In the genomic region with DNA sequence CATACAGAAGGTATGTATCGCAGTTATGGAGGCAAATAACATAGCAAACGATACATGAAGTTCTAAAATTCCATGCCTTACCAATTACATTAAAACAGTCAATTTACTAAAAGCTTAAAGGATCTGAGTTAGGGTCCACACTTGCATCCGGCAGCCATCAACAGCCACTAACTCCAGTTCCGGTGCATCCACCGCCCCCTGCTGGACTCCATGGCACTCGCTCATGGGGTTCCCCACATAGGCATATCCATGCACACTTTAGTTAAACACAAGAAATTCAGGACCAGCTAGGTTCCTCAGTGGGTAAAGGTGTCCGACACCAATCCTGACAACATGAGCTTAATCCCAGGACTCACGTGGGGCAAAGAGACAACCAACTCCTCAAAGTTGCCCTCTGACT, we compare ENCODE assay signal across 8 mouse cellular contexts. TPM values are rescaled to one million over a fixed set of nuclear protein-coding genes. Genes with fewer than 3 reads are reported as not detected.
A peak's percentile ranks its signal among the peaks of the same experiment; 100 is the strongest.
DNase-seq lines count a peak whose midpoint lies in the region; ATAC-seq and TF ChIP-seq lines count a peak whose summit lies in the region.

No protein-coding gene starts in this region.

- TF ChIP-seq POLR2A in bone marrow macrophage, adult 2 months (IDR thresholded peaks at IDR 0.05; ENCODE audit: borderline replicate concordance, low read depth, low read length), result no peak

- no peak overlapping the region for H3K4me3 ChIP-seq in forebrain, embryonic 10.5 days
- H3K4me3 ChIP-seq in forebrain, embryonic 15.5 days, result no peak overlapping the region
- H3K4me3 ChIP-seq in bone marrow macrophage, adult 2 months (ENCODE audit: insufficient read depth, low read length), result no peak overlapping the region
- no peak overlapping the region for H3K4me3 ChIP-seq in lung, embryonic 14.5 days (ENCODE audit: low read depth, low read length)

- 43% methylated on average over 8 of the region's 8 CpGs for WGBS in forebrain, embryonic 10.5 days
- WGBS in forebrain, embryonic 15.5 days, result 42% methylated on average over 8 of the region's 8 CpGs
- 48% methylated on average over 8 of the region's 8 CpGs for WGBS in lung, embryonic 14.5 days

- DNase-seq in forebrain, embryonic 10.5 days (ENCODE audit: extremely low spot score, low spot score), result peak; percentile 60
- peak; percentile 62 for DNase-seq in ovary, postnatal 36 days (ENCODE audit: low spot score)
- no peak for DNase-seq in ovary, postnatal 10 days (ENCODE audit: low spot score)
- peak; percentile 11 for DNase-seq in gastrocnemius, postnatal 25 days
- peak; percentile 77 for DNase-seq in lung, embryonic 14.5 days
- DNase-seq in splenic B cell, adult 2 months (ENCODE audit: low read depth, low spot score), result peak; percentile 65

- no peaks in the 10 kb centered on the region for H3K4me1 ChIP-seq in forebrain, embryonic 10.5 days
- H3K4me1 ChIP-seq in forebrain, embryonic 15.5 days, result no peaks in the 10 kb centered on the region
- peaks cover 14% of the 10 kb centered on the region for H3K4me1 ChIP-seq in bone marrow macrophage, adult 2 months (ENCODE audit: control insufficient read depth, insufficient read depth, low read length)
- H3K4me1 ChIP-seq in lung, embryonic 14.5 days (ENCODE audit: insufficient read depth), result no peaks in the 10 kb centered on the region

- no peak overlapping the region for H3K27ac ChIP-seq in forebrain, embryonic 10.5 days
- H3K27ac ChIP-seq in forebrain, embryonic 15.5 days (replicated peaks), result no peak overlapping the region
- no peak overlapping the region for H3K27ac ChIP-seq in bone marrow macrophage, adult 2 months (ENCODE audit: insufficient read depth, low read depth, low read length)
- H3K27ac ChIP-seq in lung, embryonic 14.5 days (ENCODE audit: low read depth), result no peak overlapping the region

- peak; percentile 63 for TF ChIP-seq CTCF in bone marrow macrophage, adult 2 months (IDR thresholded peaks at IDR 0.05; ENCODE audit: low read depth, low read length)
- TF ChIP-seq CTCF in lung, embryonic 14.5 days (IDR thresholded peaks at IDR 0.05; ENCODE audit: low read depth), result peak; percentile 81

- H3K36me3 ChIP-seq in forebrain, embryonic 10.5 days (replicated peaks), result peaks cover 6% of the 10 kb centered on the region
- peaks cover 9% of the 10 kb centered on the region for H3K36me3 ChIP-seq in forebrain, embryonic 15.5 days
- H3K36me3 ChIP-seq in lung, embryonic 14.5 days (ENCODE audit: insufficient read depth), result peaks cover 8% of the 10 kb centered on the region; the same call in 1 of the 2 replicates
- H3K36me3 ChIP-seq in splenic B cell, adult 2 months (ENCODE audit: control insufficient read depth, insufficient read depth, low read length, poor library complexity, severe bottlenecking), result no peaks in the 10 kb centered on the region

- no peak for ATAC-seq in forebrain, embryonic 15.5 days (replicated peaks)
- ATAC-seq in lung, embryonic 14.5 days (ENCODE audit: insufficient read depth), result no peak

- H3K9ac ChIP-seq in forebrain, embryonic 15.5 days (replicated peaks), result no peak overlapping the region
- no peak overlapping the region for H3K9ac ChIP-seq in lung, embryonic 14.5 days

- H3K9me3 ChIP-seq in forebrain, embryonic 10.5 days, result no peaks in the 10 kb centered on the region
- H3K9me3 ChIP-seq in forebrain, embryonic 15.5 days, result no peaks in the 10 kb centered on the region
- H3K9me3 ChIP-seq in lung, embryonic 14.5 days (ENCODE audit: low read depth, low read length), result no peaks in the 10 kb centered on the region

- no peak overlapping the region for H3K4me2 ChIP-seq in forebrain, embryonic 15.5 days (replicated peaks)
- H3K4me2 ChIP-seq in lung, embryonic 14.5 days, result no peak overlapping the region

- no peaks in the 10 kb centered on the region for H3K27me3 ChIP-seq in forebrain, embryonic 10.5 days (ENCODE audit: poor library complexity, severe bottlenecking)
- no peaks in the 10 kb centered on the region for H3K27me3 ChIP-seq in forebrain, embryonic 15.5 days
- no peaks in the 10 kb centered on the region for H3K27me3 ChIP-seq in lung, embryonic 14.5 days (ENCODE audit: insufficient read depth, low read length)
- H3K27me3 ChIP-seq in splenic B cell, adult 2 months (ENCODE audit: control insufficient read depth, insufficient read depth, low read length, poor library complexity, severe bottlenecking), result no peaks in the 10 kb centered on the region

RNA-seq across cellular contexts. Expression of a gene that starts 9.0 kb away (rescaled TPM):
- polyA plus RNA-seq in forebrain, embryonic 10.5 days (2016; fragmentation: Nextera tagmentation; extraction: Ambion mirVana), result 58.2 and 60.4 TPM in 2 replicates
- 71.6 and 75.0 TPM in 2 replicates for polyA plus RNA-seq in forebrain, embryonic 15.5 days (2015; fragmentation: Nextera tagmentation; extraction: Ambion mirVana)
- polyA plus RNA-seq in bone marrow macrophage, adult 2 months (2012; ENCODE audit: insufficient read depth, insufficient read length, missing spikeins), result 64.7 and 68.7 TPM in 2 replicates
- 10 to 100 TPM; 23.4 to 27.8 TPM for total RNA-seq in gastrocnemius, postnatal 25 days (2021)
- polyA plus RNA-seq in lung, embryonic 14.5 days (2014; fragmentation: Nextera tagmentation; extraction: Ambion mirVana), result 54.3 and 57.2 TPM in 2 replicates

RNA-seq across cellular contexts. Expression of a gene that starts 9.0 kb away (rescaled TPM):
- polyA plus RNA-seq in forebrain, embryonic 10.5 days (2016; fragmentation: Nextera tagmentation; extraction: Ambion mirVana), result 69.5 and 76.4 TPM in 2 replicates
- 103 and 114 TPM in 2 replicates for polyA plus RNA-seq in forebrain, embryonic 15.5 days (2015; fragmentation: Nextera tagmentation; extraction: Ambion mirVana)
- polyA plus RNA-seq in bone marrow macrophage, adult 2 months (2012; ENCODE audit: insufficient read depth, insufficient read length, missing spikeins), result 66.9 and 71.4 TPM in 2 replicates
- 10 to 100 TPM; 19.7 to 20.6 TPM for total RNA-seq in gastrocnemius, postnatal 25 days (2021)
- polyA plus RNA-seq in lung, embryonic 14.5 days (2014; fragmentation: Nextera tagmentation; extraction: Ambion mirVana), result 78.7 and 81.4 TPM in 2 replicates
